Comparison of ENCODE assay signal across 15 mouse cellular contexts in the genomic region with DNA sequence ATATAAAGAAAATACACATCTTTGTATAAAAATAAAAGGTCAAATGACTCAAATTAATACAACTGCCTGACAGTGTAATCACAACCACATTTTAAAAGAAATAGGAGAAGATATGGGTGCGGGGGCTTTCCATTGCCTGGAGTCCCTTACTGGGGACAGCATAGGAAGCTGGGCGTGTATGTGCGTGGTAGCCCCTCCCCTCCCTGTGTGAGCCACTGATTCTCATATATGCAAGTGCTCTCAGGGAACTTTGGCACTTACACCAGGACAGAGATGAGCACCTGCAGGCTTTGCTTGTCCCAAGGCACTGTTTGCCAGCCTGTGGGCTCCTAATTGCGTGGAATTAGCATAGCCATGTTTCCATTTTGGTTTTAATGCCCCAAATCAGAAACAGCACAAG.
"Had no signal": no experiment of that assay in that cellular context is flagged by ENCODE, and none has a peak within 500 bp of the region (broad histone marks: within the 10 kb centered on the region; RNA-seq: fewer than 3 reads in every experiment).

No protein-coding gene starts in this region.

- H3K4me2 ChIP-seq: lung, embryonic 14.5 days; midbrain, embryonic 11.5 days; midbrain, embryonic 13.5 days; midbrain, embryonic 15.5 days; neural tube, embryonic 12.5 days had no signal

- ATAC-seq: midbrain, embryonic 13.5 days had no signal

- H3K27ac ChIP-seq: midbrain, embryonic 13.5 days; midbrain, embryonic 15.5 days; neural tube, embryonic 12.5 days had no signal

- H3K9ac ChIP-seq: lung, embryonic 14.5 days; midbrain, embryonic 13.5 days; midbrain, embryonic 15.5 days; neural tube, embryonic 12.5 days had no signal

- H3K9me3 ChIP-seq: midbrain, embryonic 13.5 days; midbrain, embryonic 15.5 days; neural tube, embryonic 12.5 days had no signal

- H3K4me3 ChIP-seq: megakaryocyte, embryonic 14.5 days; midbrain, embryonic 13.5 days; midbrain, embryonic 15.5 days; neural tube, embryonic 12.5 days had no signal

- H3K4me1 ChIP-seq: megakaryocyte, embryonic 14.5 days; midbrain, embryonic 15.5 days had no signal

- H3K27me3 ChIP-seq: megakaryocyte, embryonic 14.5 days; midbrain, embryonic 13.5 days; midbrain, embryonic 15.5 days; neural tube, embryonic 12.5 days had no signal

- H3K36me3 ChIP-seq: midbrain, embryonic 13.5 days; midbrain, embryonic 15.5 days; neural tube, embryonic 12.5 days had no signal

- DNase-seq: lung, adult 18-20 months; lung, embryonic 14.5 days; lung, postnatal 10 days; lung, postnatal 4 days; right cerebral cortex, postnatal 25 days; right cerebral cortex, postnatal 4 days; spleen, adult 18-20 months; thymus, adult 18-20 months; thymus, postnatal 14 days; thymus, postnatal 36 days had no signal
